Mouse (Mus musculus) midbrain, embryonic 10.5 days (tissue): ENCODE measurements at regions not wholly inside any gene's neighbourhood (a gene's known extent, or its start where the extent isn't known, plus 50 kb on each side); places are given as distances from the start of the nearest gene placed in this dataset.

ENCODE experiments used
- DNase-seq: peaks from one replicate; pipeline ENCODE4 v3.0.0-alpha.2; 2017; ENCODE audit warnings: low spot score
- H3K27ac ChIP-seq: fragments of 300-500 bp; sonication (generic); replicated peaks from 2 replicates; pipeline ENCODE4 v1.5.1; 2016; ENCODE audit warnings: mild to moderate bottlenecking
- H3K27me3 ChIP-seq: fragments of 300-500 bp; sonication (generic); 2 replicates; pipeline ENCODE4 v1.6.1; 2016; ENCODE audit warnings: low read depth, mild to moderate bottlenecking; ENCODE audit not compliant: poor library complexity, severe bottlenecking
- H3K36me3 ChIP-seq: fragments of 300-500 bp; sonication (generic); 2 replicates; pipeline ENCODE4 v1.6.1; 2016; ENCODE audit warnings: mild to moderate bottlenecking, moderate library complexity
- H3K4me1 ChIP-seq: fragments of 300-500 bp; sonication (generic); 2 replicates; pipeline ENCODE4 v1.6.1; 2016
- H3K4me3 ChIP-seq: fragments of 300-500 bp; sonication (generic); 2 replicates; pipeline ENCODE4 v1.5.1; 2016; ENCODE audit warnings: mild to moderate bottlenecking, moderate library complexity
- H3K9me3 ChIP-seq: fragments of 300-500 bp; sonication (generic); replicated peaks from 2 replicates; pipeline ENCODE4 v1.6.1; 2016; ENCODE audit warnings: mild to moderate bottlenecking
- WGBS: fragments of 180-500 bp; shearing (Covaris S2); methylation state at CpG from one replicate; pipeline ENCODE4 v1.1.7; 2016; 5-methylcytosine and 5-hydroxymethylcytosine counted together

DNA sequence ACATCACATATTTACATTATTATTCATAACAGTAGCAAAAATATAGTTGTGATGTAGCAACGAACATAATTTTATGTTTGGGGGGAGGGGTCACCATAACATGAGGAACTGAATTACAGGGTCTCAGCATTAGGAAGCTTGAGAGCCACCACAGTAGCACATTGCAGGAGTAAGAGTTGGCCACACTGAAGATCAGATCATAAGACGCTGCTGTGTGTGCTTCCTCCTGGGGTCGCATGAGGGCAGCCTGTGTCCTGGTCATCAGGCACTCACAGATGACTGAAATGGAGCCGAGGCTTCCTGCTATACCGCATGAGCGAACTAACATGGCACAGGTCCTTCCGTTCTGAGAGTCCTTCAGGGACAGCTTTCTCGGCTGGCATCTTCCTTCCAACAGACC lies 447.3 kb downstream of the Adam3 start:
- Histone ChIP-seq H3K4me1 (no peaks in the 10 kb centered on the region), H3K27me3 (no peaks in the 10 kb centered on the region), H3K4me3 (no peak overlapping the region), H3K36me3 (no peaks in the 10 kb centered on the region), H3K27ac (no peak overlapping the region), H3K9me3 (no peaks in the 10 kb centered on the region)
- WGBS, result 82% methylated on average over 8 of the region's 8 CpGs
- DNase-seq, result no peak

DNA sequence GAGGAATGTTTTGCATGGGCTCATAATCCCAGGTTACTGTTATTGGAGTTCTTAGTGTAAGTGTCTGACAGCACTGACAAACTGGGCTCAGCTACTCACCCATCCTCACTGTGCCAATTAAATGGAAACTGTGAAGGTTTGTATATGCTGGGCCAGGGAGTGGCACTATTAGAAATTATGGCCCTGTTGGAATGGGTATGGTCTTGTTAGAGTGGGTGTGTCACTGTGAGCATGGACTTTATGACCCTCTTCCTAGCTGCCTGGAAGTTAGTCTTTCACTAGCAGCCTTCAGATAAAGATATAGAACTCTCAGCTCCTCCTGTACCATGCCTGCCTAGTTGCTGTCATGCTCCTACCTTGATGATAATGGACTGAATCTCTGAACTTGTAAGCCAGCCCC lies 464.3 kb downstream of the Adam3 start:
- no peak for DNase-seq
- Histone ChIP-seq H3K4me3 (no peak overlapping the region), H3K4me1 (no peaks in the 10 kb centered on the region), H3K27ac (no peak overlapping the region), H3K27me3 (no peaks in the 10 kb centered on the region), H3K36me3 (no peaks in the 10 kb centered on the region), H3K9me3 (no peaks in the 10 kb centered on the region)

DNA sequence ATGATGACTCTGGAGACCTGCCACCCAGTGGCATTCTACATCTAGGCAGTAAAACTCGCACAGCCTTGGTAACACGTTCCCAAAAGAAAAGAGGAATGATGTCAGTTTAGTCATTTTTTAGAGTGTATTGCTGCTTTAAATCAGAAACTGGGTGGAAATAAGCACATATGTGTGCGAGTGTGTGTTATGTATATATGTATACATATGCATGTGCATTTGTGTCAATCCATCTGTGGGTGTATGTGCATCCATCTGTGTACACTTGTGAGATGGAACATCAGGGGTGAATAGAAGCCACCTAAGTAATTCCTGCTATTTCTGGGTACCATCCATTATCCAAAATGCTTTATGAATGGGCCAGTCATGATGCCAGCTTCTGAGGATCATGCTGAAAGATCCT lies 467.0 kb downstream of the Adam3 start:
- 91% methylated on average over 3 of the region's 3 CpGs for WGBS
- no peak overlapping the region for H3K4me3 ChIP-seq
- no peaks in the 10 kb centered on the region for H3K4me1 ChIP-seq
- H3K36me3 ChIP-seq, result no peaks in the 10 kb centered on the region
- no peak overlapping the region for H3K27ac ChIP-seq
- DNase-seq, result no peak
- no peaks in the 10 kb centered on the region for H3K9me3 ChIP-seq
- H3K27me3 ChIP-seq, result no peaks in the 10 kb centered on the region

DNA sequence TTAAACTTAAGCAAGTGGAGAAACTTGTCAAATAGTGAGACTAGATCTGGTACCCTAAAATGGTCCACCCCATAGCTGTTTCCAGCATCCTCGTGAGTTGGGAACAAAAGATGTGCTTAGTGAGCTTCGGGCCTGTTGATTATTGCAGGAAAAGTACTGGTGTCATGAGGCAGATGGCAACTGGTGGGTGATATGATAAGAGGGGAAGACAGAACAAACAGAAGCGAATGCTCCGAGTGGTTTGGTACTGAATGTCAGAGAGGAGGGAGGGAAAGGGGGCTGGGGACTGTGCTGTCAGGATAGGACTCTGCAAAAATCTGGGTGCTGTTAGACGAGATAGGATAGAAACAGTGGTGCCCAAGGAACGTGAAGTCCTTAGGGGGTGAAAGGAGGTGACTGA lies 483.4 kb downstream of the Adam3 start:
- H3K36me3 ChIP-seq, result no peaks in the 10 kb centered on the region
- no peak for DNase-seq
- 77% methylated on average over 6 of the region's 6 CpGs for WGBS
- no peak overlapping the region for H3K27ac ChIP-seq
- no peaks in the 10 kb centered on the region for H3K27me3 ChIP-seq
- H3K9me3 ChIP-seq, result peaks cover 5% of the 10 kb centered on the region; the same call in 1 of the 2 replicates
- no peak overlapping the region for H3K4me3 ChIP-seq
- no peaks in the 10 kb centered on the region for H3K4me1 ChIP-seq

DNA sequence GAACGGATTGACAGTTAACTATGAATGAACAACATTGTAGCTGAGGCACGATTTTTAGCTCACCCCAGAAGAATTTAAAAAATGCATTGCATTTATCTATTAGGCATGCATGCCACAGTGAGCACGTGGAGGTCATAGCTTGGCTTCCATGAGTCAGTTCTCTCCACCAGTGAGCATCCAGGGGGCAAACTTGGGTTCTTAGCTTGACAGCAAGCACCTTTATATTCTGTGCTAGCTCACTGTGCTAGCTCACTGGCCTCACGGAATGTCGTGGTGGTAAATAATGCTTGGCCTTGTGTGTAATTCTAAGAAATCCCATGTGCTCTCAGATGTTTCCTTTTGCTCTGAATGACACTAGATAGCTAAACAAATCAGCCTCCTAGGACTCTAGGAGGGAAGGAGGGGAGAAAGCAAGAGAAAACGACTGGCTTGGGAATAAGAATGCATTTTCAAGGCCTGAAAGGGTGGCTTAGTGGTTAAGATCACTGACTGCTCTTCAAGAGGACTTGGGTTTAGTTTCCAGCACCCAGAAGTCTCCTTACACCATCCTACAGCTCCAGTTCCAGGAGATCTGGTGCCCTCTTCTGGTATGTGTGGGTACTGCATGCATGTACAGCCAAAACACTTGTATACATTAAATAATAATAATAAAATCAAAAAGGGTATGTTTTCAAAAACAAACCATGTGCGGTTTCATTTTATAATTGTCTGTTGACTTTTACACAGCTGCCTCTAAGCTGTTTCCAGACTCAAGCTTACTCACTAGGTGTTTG lies 485.3 kb downstream of the Adam3 start:
- 85% methylated on average over 7 of the region's 7 CpGs for WGBS
- no peaks in the 10 kb centered on the region for H3K36me3 ChIP-seq
- no peak overlapping the region for H3K4me3 ChIP-seq
- no peaks in the 10 kb centered on the region for H3K4me1 ChIP-seq
- DNase-seq, result no peak
- H3K27ac ChIP-seq, result no peak overlapping the region
- no peaks in the 10 kb centered on the region for H3K27me3 ChIP-seq
- H3K9me3 ChIP-seq, result peaks cover 5% of the 10 kb centered on the region; the same call in 1 of the 2 replicates

DNA sequence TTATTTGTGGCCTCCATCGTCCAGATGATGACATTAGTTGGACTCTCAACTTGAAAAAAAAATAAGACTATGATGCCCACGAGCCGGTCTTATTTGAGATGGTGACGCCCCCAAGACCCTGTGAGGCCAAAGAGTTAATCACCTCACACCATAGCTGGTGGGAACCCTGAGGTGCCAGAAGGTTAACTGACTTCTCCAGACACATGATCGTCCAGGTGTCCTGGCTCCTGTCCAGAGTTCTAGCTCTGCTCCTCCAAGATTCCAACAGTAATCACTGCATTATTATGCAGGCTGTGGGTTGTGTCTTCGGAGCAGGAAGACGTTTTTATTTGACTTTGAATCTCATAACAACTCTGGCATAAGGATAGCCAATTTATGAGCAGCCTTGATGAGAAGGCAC lies 490.7 kb downstream of the Adam3 start:
- Histone ChIP-seq H3K27me3 (no peaks in the 10 kb centered on the region), H3K9me3 (no peaks in the 10 kb centered on the region), H3K4me1 (no peaks in the 10 kb centered on the region), H3K27ac (no peak overlapping the region), H3K36me3 (no peaks in the 10 kb centered on the region), H3K4me3 (no peak overlapping the region)
- no peak for DNase-seq
- 86% methylated on average over 7 of the region's 7 CpGs for WGBS

DNA sequence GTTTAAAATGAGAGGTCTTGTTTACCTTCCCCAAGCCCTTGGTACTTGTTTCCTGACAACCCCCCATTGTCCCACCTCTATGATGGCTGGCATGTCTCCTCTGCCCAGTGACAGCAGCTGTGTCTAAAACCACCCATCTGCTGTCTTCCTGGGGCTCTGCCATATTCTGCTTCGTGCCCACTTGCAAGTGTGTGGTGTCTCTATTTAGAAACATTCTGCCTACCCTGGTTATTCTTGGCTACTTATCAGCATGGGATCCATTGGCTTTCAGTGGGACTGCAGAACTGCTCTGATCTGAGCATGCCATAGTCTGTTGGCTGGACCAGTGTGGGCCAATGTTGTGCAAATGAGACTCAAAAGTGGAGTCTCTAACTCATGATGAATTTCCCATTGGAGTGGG lies 497.5 kb downstream of the Adam3 start:
- Histone ChIP-seq H3K4me1 (no peaks in the 10 kb centered on the region), H3K27me3 (no peaks in the 10 kb centered on the region), H3K9me3 (no peaks in the 10 kb centered on the region), H3K4me3 (no peak overlapping the region), H3K27ac (0 out of 2 replicates have a peak overlapping the region, but pooled peaks have one; percentile 19), H3K36me3 (no peaks in the 10 kb centered on the region)
- WGBS, result 82% methylated on average over 1 of the region's 1 CpGs
- DNase-seq, result no peak

DNA sequence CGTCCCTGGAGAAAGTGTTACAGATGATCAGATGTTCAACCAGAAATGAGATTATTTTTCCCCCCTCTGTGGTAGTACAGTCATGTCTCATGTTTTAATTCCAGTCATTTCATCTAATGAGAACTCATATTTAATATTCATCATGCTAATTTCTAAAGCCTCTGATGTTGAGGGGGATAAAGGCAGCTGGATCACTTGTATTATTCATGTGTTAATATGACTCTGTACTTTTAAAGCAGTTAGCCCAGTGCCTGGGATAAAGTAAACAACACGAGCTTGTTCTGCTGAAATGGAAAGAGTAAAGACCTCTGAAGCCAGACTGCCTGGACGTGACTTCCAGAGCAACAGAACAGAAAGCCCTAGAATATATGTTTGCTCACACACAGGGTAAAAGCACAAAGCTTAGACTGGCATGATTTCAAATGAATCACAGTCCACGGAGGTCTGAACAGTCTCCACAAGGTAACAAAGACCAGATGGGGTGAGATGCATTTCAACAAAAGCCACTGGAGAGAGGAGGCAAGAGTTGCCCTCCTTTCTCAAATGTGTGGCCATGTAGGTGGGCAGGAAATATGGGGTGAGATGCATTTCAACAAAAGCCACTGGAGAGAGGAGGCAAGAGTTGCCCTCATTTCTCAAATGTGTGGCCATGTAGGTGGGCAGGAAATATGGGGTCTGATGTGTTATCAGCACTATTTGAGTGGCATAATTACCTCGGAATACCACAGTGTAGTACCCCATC lies 498.1 kb downstream of the Adam3 start:
- no peak for DNase-seq
- 74% methylated on average over 5 of the region's 5 CpGs for WGBS

DNA sequence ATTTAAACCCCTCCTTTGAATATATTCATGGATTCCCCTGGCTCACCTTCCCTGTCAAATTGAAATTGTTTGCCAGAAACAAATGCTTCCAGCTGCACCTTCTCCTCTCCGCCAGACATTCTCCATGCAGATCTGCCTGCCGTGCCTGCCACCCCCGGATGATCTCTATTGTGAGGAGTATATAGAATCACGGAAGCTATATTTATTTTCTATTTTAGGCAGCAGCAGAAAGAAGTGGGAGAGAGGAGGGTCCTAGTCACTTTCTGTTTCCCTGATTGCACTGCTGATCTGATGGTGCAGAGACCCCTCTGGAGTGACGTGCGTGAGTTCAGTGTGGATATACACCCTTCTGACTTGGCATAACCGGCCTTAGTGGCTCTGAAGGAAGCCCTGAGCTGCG lies 505.4 kb downstream of the Adam3 start:
- Histone ChIP-seq H3K4me3 (no peak overlapping the region), H3K9me3 (no peaks in the 10 kb centered on the region), H3K27ac (no peak overlapping the region), H3K27me3 (no peaks in the 10 kb centered on the region), H3K4me1 (no peaks in the 10 kb centered on the region), H3K36me3 (no peaks in the 10 kb centered on the region)
- no peak for DNase-seq
- 86% methylated on average over 8 of the region's 8 CpGs for WGBS

More for the DNA sequence above, 498.1 kb downstream of the Adam3 start:
- Histone ChIP-seq H3K4me1 (no peaks in the 10 kb centered on the region), H3K9me3 (no peaks in the 10 kb centered on the region), H3K4me3 (no peak overlapping the region), H3K27ac (0 out of 2 replicates have a peak overlapping the region, but pooled peaks have one; percentile 19), H3K27me3 (no peaks in the 10 kb centered on the region), H3K36me3 (no peaks in the 10 kb centered on the region)

DNA sequence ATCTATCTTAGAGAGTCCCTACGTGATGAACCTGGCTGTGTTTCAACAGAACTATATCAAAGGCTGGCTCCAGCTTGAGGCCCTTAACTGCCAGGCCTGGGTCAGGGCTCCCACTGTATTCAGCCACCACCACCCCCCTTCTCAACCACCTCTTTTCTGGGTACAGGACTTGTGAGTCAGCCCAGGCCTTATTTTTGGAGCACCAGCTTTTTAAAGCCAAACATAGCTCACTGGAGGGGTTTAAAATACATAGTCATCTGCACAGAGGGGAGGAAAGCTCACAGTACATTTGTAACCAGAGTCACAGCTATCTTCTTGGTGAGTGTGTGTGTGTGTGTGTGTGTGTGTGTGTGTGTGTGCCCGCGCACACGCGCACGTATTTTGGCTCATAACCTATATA lies 509.0 kb downstream of the Adam3 start:
- Histone ChIP-seq H3K9me3 (no peaks in the 10 kb centered on the region), H3K27ac (no peak overlapping the region), H3K4me1 (no peaks in the 10 kb centered on the region), H3K36me3 (no peaks in the 10 kb centered on the region), H3K27me3 (no peaks in the 10 kb centered on the region), H3K4me3 (no peak overlapping the region)
- 97% methylated on average over 6 of the region's 6 CpGs for WGBS
- no peak for DNase-seq

DNA sequence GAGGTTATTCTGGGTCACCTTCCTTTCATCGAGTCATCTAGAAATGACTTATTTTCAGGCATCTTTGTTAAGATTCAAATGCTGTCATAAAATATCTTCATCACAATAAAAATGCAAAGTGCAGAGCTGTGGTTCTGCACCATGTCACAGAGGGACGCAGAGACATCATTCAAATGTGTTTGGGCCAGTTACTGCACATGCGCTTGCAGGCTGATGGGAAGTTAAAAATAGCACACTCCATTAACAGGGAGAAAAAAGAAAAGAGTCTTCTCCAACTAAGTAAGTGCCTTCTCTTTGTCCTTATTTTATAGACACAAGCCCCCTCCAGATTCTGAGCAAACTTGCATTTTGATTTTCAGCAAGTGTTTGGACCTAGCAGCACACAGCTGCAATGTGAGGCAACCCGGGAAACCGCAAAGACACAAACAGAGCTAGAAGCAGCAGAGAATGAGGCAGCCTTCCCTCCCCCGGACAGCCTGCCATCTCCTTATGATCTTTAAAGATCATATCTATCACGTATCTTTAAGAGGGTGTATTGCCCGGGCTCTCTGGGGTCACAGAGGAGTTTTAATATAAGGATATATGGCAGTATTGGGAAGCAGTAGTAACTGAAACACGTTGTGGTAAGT lies 510.0 kb downstream of the Adam3 start:
- no peaks in the 10 kb centered on the region for H3K4me1 ChIP-seq
- no peaks in the 10 kb centered on the region for H3K9me3 ChIP-seq
- no peak overlapping the region for H3K27ac ChIP-seq
- DNase-seq, result no peak
- H3K4me3 ChIP-seq, result no peak overlapping the region
- H3K27me3 ChIP-seq, result no peaks in the 10 kb centered on the region
- 89% methylated on average over 9 of the region's 9 CpGs for WGBS
- no peaks in the 10 kb centered on the region for H3K36me3 ChIP-seq

DNA sequence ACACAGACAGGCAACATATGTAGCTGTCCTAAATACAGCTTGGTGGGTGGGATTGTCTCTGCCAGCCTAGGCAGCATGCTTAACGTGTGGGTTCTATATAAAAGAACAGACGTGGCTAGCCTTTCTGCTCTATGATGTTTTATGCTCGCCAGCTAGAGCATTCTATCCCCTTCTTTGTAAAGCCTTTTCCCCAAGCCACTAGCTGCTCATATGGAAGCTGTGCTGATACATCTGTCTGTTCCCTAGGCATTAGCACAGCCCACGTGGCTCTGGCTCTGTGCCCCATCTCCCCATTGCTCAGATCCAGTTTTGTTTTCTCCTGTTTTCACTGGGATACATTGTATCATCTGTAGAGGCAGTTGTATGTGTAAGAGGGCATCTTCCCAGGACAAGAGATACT lies 511.3 kb downstream of the Adam3 start:
- 83% methylated on average over 4 of the region's 4 CpGs for WGBS
- no peak for DNase-seq

More for the DNA sequence above, 511.3 kb downstream of the Adam3 start:
- no peaks in the 10 kb centered on the region for H3K9me3 ChIP-seq
- H3K27ac ChIP-seq, result no peak overlapping the region
- H3K4me1 ChIP-seq, result no peaks in the 10 kb centered on the region
- H3K4me3 ChIP-seq, result no peak overlapping the region
- H3K27me3 ChIP-seq, result no peaks in the 10 kb centered on the region
- H3K36me3 ChIP-seq, result no peaks in the 10 kb centered on the region
